In the genomic region with DNA sequence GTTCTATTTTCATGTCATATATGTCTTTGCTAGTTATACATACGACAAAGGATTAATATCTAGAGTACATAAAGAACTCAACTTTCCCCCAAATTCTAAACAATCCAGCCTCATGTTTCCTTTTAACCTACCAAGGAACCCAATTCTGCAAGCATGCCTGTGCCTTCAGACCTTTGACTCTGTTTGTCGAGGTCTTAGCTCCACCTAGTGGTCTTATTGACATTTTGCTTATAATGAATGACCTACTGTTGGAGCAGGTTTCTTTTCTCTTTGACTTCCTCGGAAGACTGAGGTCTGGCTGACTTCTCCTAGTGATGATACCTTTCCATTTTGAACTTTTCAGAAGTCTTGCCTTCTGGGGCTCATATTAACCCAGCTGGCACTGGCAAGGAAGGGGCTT, we compare ENCODE assay signal across 7 mouse cellular contexts.
DNase-seq lines count a peak whose midpoint lies in the region; ATAC-seq lines count a peak whose summit lies in the region.

No protein-coding gene starts in this region.

- DNase-seq in left cerebral cortex, adult 11 months (ENCODE audit: low spot score): peak; percentile 4
- no peak for DNase-seq in left cerebral cortex, postnatal 36 days (ENCODE audit: low spot score in 2 of 2)
- peak; percentile 51 for DNase-seq in R1 (ENCODE audit: low read depth, low spot score)
- peak; percentile 31 for DNase-seq in kidney, adult 18-20 months

- H3K9ac ChIP-seq in midbrain, embryonic 13.5 days (replicated peaks): no peak overlapping the region

- intact Hi-C loops in left cerebral cortex, postnatal 36 days (cut with DNase I): loop anchor here (5.0 kb wide), 1 partner anchor 58 kb away; no protein-coding TSS in a partner anchor

- no peak overlapping the region for H3K4me2 ChIP-seq in midbrain, embryonic 13.5 days (replicated peaks)

- H3K36me3 ChIP-seq in midbrain, embryonic 13.5 days: no peaks in the 10 kb centered on the region

- no peaks in the 10 kb centered on the region for H3K4me1 ChIP-seq in midbrain, embryonic 13.5 days (replicated peaks)

- ATAC-seq in common myeloid progenitor, adult 5-6 weeks (replicated peaks; ENCODE audit: low read depth, poor library complexity, severe bottlenecking): peak; percentile 92
- peak; percentile 76 for ATAC-seq in midbrain, embryonic 13.5 days
- no peak for ATAC-seq in erythroblast, adult 5-6 weeks (replicated peaks; ENCODE audit: low FRiP score, poor library complexity, severe bottlenecking)

- H3K4me3 ChIP-seq in midbrain, embryonic 13.5 days (replicated peaks): no peak overlapping the region

- no peak overlapping the region for H3K27ac ChIP-seq in midbrain, embryonic 13.5 days

- 10% methylated on average over 3 of the region's 3 CpGs for WGBS in midbrain, embryonic 13.5 days

- no peaks in the 10 kb centered on the region; the same call in 1 of the 2 replicates for H3K27me3 ChIP-seq in midbrain, embryonic 13.5 days

- no peaks in the 10 kb centered on the region for H3K9me3 ChIP-seq in midbrain, embryonic 13.5 days

Comparison
In these comparisons a context has a peak if more than half of its experiments do, and no peak if none do; other contexts are left out.
1. DNase-seq: peak in left cerebral cortex, adult 11 months (single experiment), R1 (single experiment) and kidney, adult 18-20 months (single experiment); none in left cerebral cortex, postnatal 36 days (0 of 2).